Mouse (Mus musculus): Measurements from ENCODE around the gene Siah3. TPM values are rescaled to one million over a fixed set of nuclear protein-coding genes. Genes with fewer than 3 reads are reported as not detected.

Gene Siah3
- total and polyA plus RNA-seq, 3 experiments: 0.04 to 0.29 TPM; not detected in 1

- H3K4me3 ChIP-seq (ENCODE audit: control insufficient read depth in 1 of 2, insufficient read depth in 1 of 2, low read depth in 2 of 2, low read length in 2 of 2): peak overlapping the region in 1 of 2 experiments; percentile 35; a peak in 1 of 4 replicates
- DNase-seq (ENCODE audit: low read depth, low spot score): peak; percentile 33
- no peak overlapping the region for H3K9ac ChIP-seq (ENCODE audit: control insufficient read depth, low read depth, low read length, poor library complexity, severe bottlenecking)
- H3K4me1 ChIP-seq (ENCODE audit: control insufficient read depth in 1 of 2, insufficient read depth in 2 of 2, low read length in 2 of 2): peaks cover 12 to 18% of the 10 kb centered on the region in 2 experiments
- peak overlapping the region; percentile 47 for H3K27ac ChIP-seq (ENCODE audit: control insufficient read depth, low read depth, low read length)
- no peak for TF ChIP-seq POLR2A (IDR thresholded peaks at IDR 0.05; ENCODE audit: control insufficient read depth in 1 of 2, insufficient read depth in 1 of 2, low read depth in 1 of 2, low read length in 2 of 2, poor library complexity in 1 of 2)
- peak; percentile 66; the same call in 1 of the 2 replicates for TF ChIP-seq SIN3A (IDR thresholded peaks at IDR 0.05; ENCODE audit: low read length)
- peak; percentile 71; the same call in 1 of the 2 replicates for TF ChIP-seq MYB (IDR thresholded peaks at IDR 0.05; ENCODE audit: low read depth, low read length)
- TF ChIP-seq CHD1 (IDR thresholded peaks at IDR 0.05; ENCODE audit: low read depth, low read length): no peak
- peak in 1 of 2 experiments; percentile 70; a peak in 2 of 4 replicates for TF ChIP-seq EP300 (IDR thresholded peaks at IDR 0.05; ENCODE audit: low read depth in 1 of 2, low read length in 2 of 2)
- peak; percentile 58; the same call in 1 of the 2 replicates for TF ChIP-seq GABPA (IDR thresholded peaks at IDR 0.05; ENCODE audit: low read depth, low read length)
- no peak for TF ChIP-seq KAT2A (conservative IDR thresholded peaks at IDR 0.05; ENCODE audit: low read depth, low read length)
- TF ChIP-seq USF1 (IDR thresholded peaks at IDR 0.05; ENCODE audit: low read depth, low read length): peak; percentile 37; the same call in 1 of the 2 replicates
- TF ChIP-seq TCF12 (IDR thresholded peaks at IDR 0.05; ENCODE audit: low read depth, low read length): peak; percentile 65
- no peak for TF ChIP-seq CHD2 (IDR thresholded peaks at IDR 0.05; ENCODE audit: low read length)
- TF ChIP-seq ZMIZ1 (IDR thresholded peaks at IDR 0.05; ENCODE audit: low read depth, low read length): no peak
- TF ChIP-seq HCFC1 (IDR thresholded peaks at IDR 0.05; ENCODE audit: low read depth, low read length): 0 out of 2 replicates have a peak, but pooled peaks have one; percentile 18
- TF ChIP-seq ZKSCAN1 (IDR thresholded peaks at IDR 0.05; ENCODE audit: low read depth, low read length): no peak
- no peak for TF ChIP-seq MAFK (IDR thresholded peaks at IDR 0.05; ENCODE audit: borderline replicate concordance, low read depth, low read length)
- no peak for TF ChIP-seq POLR2AphosphoS5 (IDR thresholded peaks at IDR 0.05; ENCODE audit: borderline replicate concordance, low read depth, low read length)
- TF ChIP-seq MXI1 (IDR thresholded peaks at IDR 0.05; ENCODE audit: low read depth, low read length): peak; percentile 28; the same call in 1 of the 2 replicates
- peak; percentile 32; the same call in 1 of the 2 replicates for TF ChIP-seq ETS1 (IDR thresholded peaks at IDR 0.05; ENCODE audit: low read depth, low read length)
- no peaks in the 10 kb centered on the region for H3K9me3 ChIP-seq (replicated peaks; ENCODE audit: insufficient read depth, low read length)
- H3K27me3 ChIP-seq (ENCODE audit: control insufficient read depth in 1 of 2, insufficient read depth in 2 of 2, low read length in 2 of 2): no peaks in the 10 kb centered on the region
- peaks cover 0 to 16% of the 10 kb centered on the region in 2 experiments; a peak in 2 of 4 replicates for H3K36me3 ChIP-seq (ENCODE audit: control insufficient read depth in 1 of 2, insufficient read depth in 2 of 2, low read length in 2 of 2)
- H3K79me2 ChIP-seq (ENCODE audit: control insufficient read depth, insufficient read depth, low read length, poor library complexity): no peaks in the 10 kb centered on the region; the same call in 1 of the 2 replicates
These were observed 83.4 kb downstream of the Siah3 start for GRCm38 (mm10) chr14:75539205-75539604.

GRCm38 (mm10) chr14:75540216-75540995 is 84.6 kb downstream of the Siah3 start:
- H3K27ac ChIP-seq (ENCODE audit: control insufficient read depth, low read depth, low read length): no peak overlapping the region
- DNase-seq (ENCODE audit: low read depth, low spot score): no peak
- H3K4me1 ChIP-seq (ENCODE audit: control insufficient read depth in 1 of 2, insufficient read depth in 2 of 2, low read length in 2 of 2): peaks cover 12 to 18% of the 10 kb centered on the region in 2 experiments
- H3K9ac ChIP-seq (ENCODE audit: control insufficient read depth, low read depth, low read length, poor library complexity, severe bottlenecking): no peak overlapping the region
- no peaks in the 10 kb centered on the region for H3K27me3 ChIP-seq (ENCODE audit: control insufficient read depth in 1 of 2, insufficient read depth in 2 of 2, low read length in 2 of 2)
- TF ChIP-seq MAFK (IDR thresholded peaks at IDR 0.05; ENCODE audit: borderline replicate concordance, low read depth, low read length): no peak
- TF ChIP-seq ZMIZ1 (IDR thresholded peaks at IDR 0.05; ENCODE audit: low read depth, low read length): no peak
- no peak for TF ChIP-seq CTCF (IDR thresholded peaks at IDR 0.05 in 2 of 3, conservative IDR thresholded peaks at IDR 0.05 in 1 of 3; ENCODE audit: control insufficient read depth in 1 of 3, insufficient read depth in 1 of 3, low read depth in 2 of 3, low read length in 3 of 3, poor library complexity in 1 of 3, severe bottlenecking in 1 of 3)
- no peak for TF ChIP-seq BHLHE40 (IDR thresholded peaks at IDR 0.05; ENCODE audit: borderline replicate concordance, low read depth, low read length)
- no peak for TF ChIP-seq USF2 (IDR thresholded peaks at IDR 0.05; ENCODE audit: borderline replicate concordance in 1 of 2, insufficient read depth in 1 of 2, low read depth in 1 of 2, low read length in 2 of 2)
- TF ChIP-seq MXI1 (IDR thresholded peaks at IDR 0.05; ENCODE audit: low read depth, low read length): no peak
- TF ChIP-seq HCFC1 (IDR thresholded peaks at IDR 0.05; ENCODE audit: low read depth, low read length): no peak
- TF ChIP-seq POLR2AphosphoS5 (IDR thresholded peaks at IDR 0.05; ENCODE audit: borderline replicate concordance, low read depth, low read length): no peak
- TF ChIP-seq KAT2A (conservative IDR thresholded peaks at IDR 0.05; ENCODE audit: low read depth, low read length): no peak
- TF ChIP-seq MAX (IDR thresholded peaks at IDR 0.05; ENCODE audit: low read length): no peak
- no peak for TF ChIP-seq ELF1 (IDR thresholded peaks at IDR 0.05; ENCODE audit: low read depth, low read length)
- TF ChIP-seq TAL1 (IDR thresholded peaks at IDR 0.05; ENCODE audit: low read length): no peak
- TF ChIP-seq MYB (IDR thresholded peaks at IDR 0.05; ENCODE audit: low read depth, low read length): no peak
- no peak for TF ChIP-seq RAD21 (IDR thresholded peaks at IDR 0.05; ENCODE audit: low read depth, low read length)
- no peak for TF ChIP-seq POLR2A (IDR thresholded peaks at IDR 0.05; ENCODE audit: control insufficient read depth in 1 of 2, insufficient read depth in 1 of 2, low read depth in 1 of 2, low read length in 2 of 2, poor library complexity in 1 of 2)
- no peak for TF ChIP-seq NELFE (IDR thresholded peaks at IDR 0.05; ENCODE audit: low read depth, low read length)
- no peak for TF ChIP-seq UBTF (IDR thresholded peaks at IDR 0.05; ENCODE audit: borderline replicate concordance, insufficient read depth, low read depth, low read length)
- TF ChIP-seq ETS1 (IDR thresholded peaks at IDR 0.05; ENCODE audit: low read depth, low read length): no peak
- TF ChIP-seq MYC (IDR thresholded peaks at IDR 0.05; ENCODE audit: low read depth, low read length): no peak
- H3K4me3 ChIP-seq (ENCODE audit: control insufficient read depth in 1 of 2, insufficient read depth in 1 of 2, low read depth in 2 of 2, low read length in 2 of 2): no peak overlapping the region
- peaks cover 0 to 16% of the 10 kb centered on the region in 2 experiments; a peak in 2 of 4 replicates for H3K36me3 ChIP-seq (ENCODE audit: control insufficient read depth in 1 of 2, insufficient read depth in 2 of 2, low read length in 2 of 2)
- no peaks in the 10 kb centered on the region for H3K9me3 ChIP-seq (replicated peaks; ENCODE audit: insufficient read depth, low read length)
- no peaks in the 10 kb centered on the region; the same call in 1 of the 2 replicates for H3K79me2 ChIP-seq (ENCODE audit: control insufficient read depth, insufficient read depth, low read length, poor library complexity)

Data from MEL (cell line).